Mouse (Mus musculus) ES-E14 (cell line): ENCODE data around the gene Hdhd5. TPM values are rescaled to one million over a fixed set of nuclear protein-coding genes. Genes with fewer than 3 reads are reported as not detected.

Experiments
- DNase-seq: peaks from one replicate; pipeline ENCODE4 v3.0.0-alpha.2; 2013; ENCODE audit warnings: low read depth, low spot score
- H3K27ac ChIP-seq: 2 replicates; pipeline ENCODE4 v1.5.1; 2012; ENCODE audit warnings: low read depth, mild to moderate bottlenecking, low read length, moderate library complexity, mixed read lengths; ENCODE audit not compliant: poor library complexity, insufficient read depth, severe bottlenecking
- H3K36me3 ChIP-seq: 2 replicates; pipeline ENCODE4 v1.6.1; 2012; ENCODE audit warnings: mild to moderate bottlenecking, low read length, moderate library complexity, mixed read lengths; ENCODE audit not compliant: control insufficient read depth, poor library complexity, insufficient read depth, severe bottlenecking
- H3K4me1 ChIP-seq, 2 experiments: fragments of 150-350 bp in 1 of 2; sonication (generic) in 1 of 2; 2 replicates each; pipeline ENCODE4 v1.6.1; 2012; ENCODE audit warnings: low read length in 2 of 2, mild to moderate bottlenecking in 1 of 2, mixed read lengths in 1 of 2; ENCODE audit not compliant: control insufficient read depth in 2 of 2, insufficient read depth in 2 of 2, poor library complexity in 1 of 2
- H3K4me3 ChIP-seq, 2 experiments: fragments of 150-350 bp in 1 of 2; sonication (generic) in 1 of 2; 2 replicates each; pipeline ENCODE4 v1.5.1; 2012; ENCODE audit warnings: low read length in 2 of 2, low read depth in 1 of 2, mild to moderate bottlenecking in 1 of 2, mixed read lengths in 1 of 2; ENCODE audit not compliant: insufficient read depth in 1 of 2, poor library complexity in 1 of 2, severe bottlenecking in 1 of 2
- H3K9ac ChIP-seq: 2 replicates; pipeline ENCODE4 v1.6.1; 2012; ENCODE audit warnings: low read depth, mild to moderate bottlenecking, low read length, mixed read lengths; ENCODE audit not compliant: poor library complexity, insufficient read depth, severe bottlenecking
- H3K9me3 ChIP-seq: fragments of 150-350 bp; sonication (generic); 2 replicates; pipeline ENCODE4 v1.6.1; 2012; ENCODE audit warnings: low read depth, mild to moderate bottlenecking, low read length; ENCODE audit not compliant: control insufficient read depth, insufficient read depth
- CHD2 ChIP-seq: IDR thresholded peaks from 2 replicates; pipeline ENCODE4 v1.6.1; 2014; ENCODE audit warnings: mild to moderate bottlenecking, low read depth, low read length, inconsistent platforms
- HCFC1 ChIP-seq: IDR thresholded peaks from 2 replicates; pipeline ENCODE4 v1.6.1; 2012; ENCODE audit warnings: low read length, inconsistent platforms, borderline replicate concordance; ENCODE audit not compliant: insufficient read depth
- MAFK ChIP-seq: IDR thresholded peaks from 2 replicates; pipeline ENCODE4 v1.6.1; 2014; ENCODE audit warnings: mild to moderate bottlenecking, low read depth, low read length, inconsistent platforms; ENCODE audit not compliant: insufficient read depth
- ZC3H11A ChIP-seq: IDR thresholded peaks from 2 replicates; pipeline ENCODE4 v1.6.1; 2012; ENCODE audit warnings: low read depth, mild to moderate bottlenecking, inconsistent platforms, low read length, borderline replicate concordance
- ZNF384 ChIP-seq: IDR thresholded peaks from 2 replicates; pipeline ENCODE4 v1.6.1; 2012; ENCODE audit warnings: low read depth, low read length, inconsistent platforms
- in situ Hi-C, 2 experiments: fragments of 600-800 bp; cut with MboI; formaldehyde crosslinking; loops; one replicate each; pipeline ENCODE4 v1.15.1; 2025; ENCODE audit warnings: low sequenced_read_pairs in 2 of 2, inconsistent platforms in 1 of 2; ENCODE audit not compliant: unreplicated experiment in 2 of 2
- total RNA-seq: library from RNA; depleted of rRNA; stranded (reverse); fragments of 300-350 nt; gene quantifications from 2 replicates; pipeline ENCODE4 v1.2.3, GENCODE M21; 2012

Gene Hdhd5
- total RNA-seq, 1 experiment: 27.4 TPM

DNA sequence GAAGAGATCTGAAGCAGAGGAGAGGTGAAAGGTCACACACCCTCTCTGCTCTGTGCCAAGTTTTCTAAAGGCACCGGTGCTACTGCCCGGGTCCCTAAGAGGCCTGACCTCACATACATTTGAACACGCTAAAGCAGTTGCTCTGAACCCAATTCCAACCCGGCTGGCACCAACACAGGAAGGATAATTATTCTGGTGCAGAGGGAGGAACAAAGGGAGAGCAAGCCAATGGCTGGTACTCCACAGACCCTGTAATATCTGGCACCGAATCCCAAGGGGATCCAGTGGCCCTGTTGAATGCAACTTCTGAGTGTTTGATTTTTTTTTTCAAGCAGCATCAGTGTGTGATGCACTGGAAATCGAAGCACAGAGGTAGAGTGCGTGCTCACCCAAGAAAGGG, 40.1 kb downstream of the Hdhd5 start:
- DNase-seq: no peak
- Histone ChIP-seq H3K4me1 (peaks cover 0 to 9% of the 10 kb centered on the region in 2 experiments; a peak in 2 of 4 replicates), H3K4me3 (no peak overlapping the region), H3K9me3 (no peaks in the 10 kb centered on the region), H3K27ac (no peak overlapping the region), H3K9ac (no peak overlapping the region), H3K36me3 (no peaks in the 10 kb centered on the region)
- in situ Hi-C loops: no loop called here
- TF ChIP-seq ZC3H11A (no peak), CHD2 (no peak), ZNF384 (no peak), HCFC1 (no peak), MAFK (no peak)

DNA sequence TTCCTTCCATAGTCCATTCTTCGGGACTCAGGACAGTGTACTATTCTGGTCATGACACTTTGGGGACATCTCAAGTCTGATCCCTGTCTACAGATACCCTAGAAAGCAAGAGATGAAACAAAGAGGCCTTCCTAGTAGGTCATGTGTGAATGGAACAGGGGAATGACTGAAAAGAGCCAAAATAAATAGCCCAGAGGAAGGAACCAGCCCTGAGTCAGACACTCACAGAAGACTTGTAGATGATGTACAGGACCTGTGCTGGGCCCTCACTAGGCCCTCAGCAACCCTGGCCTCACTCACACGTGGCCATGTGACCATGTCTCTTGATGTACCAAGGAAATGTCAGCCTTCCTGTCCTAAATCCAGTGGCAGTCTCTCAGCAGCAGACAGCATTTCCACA, 41.7 kb downstream of the Hdhd5 start:
- H3K4me1 ChIP-seq: peaks cover 0 to 3% of the 10 kb centered on the region in 2 experiments; a peak in 2 of 4 replicates
- in situ Hi-C loops: no loop called here
- H3K27ac ChIP-seq: no peak overlapping the region

DNA sequence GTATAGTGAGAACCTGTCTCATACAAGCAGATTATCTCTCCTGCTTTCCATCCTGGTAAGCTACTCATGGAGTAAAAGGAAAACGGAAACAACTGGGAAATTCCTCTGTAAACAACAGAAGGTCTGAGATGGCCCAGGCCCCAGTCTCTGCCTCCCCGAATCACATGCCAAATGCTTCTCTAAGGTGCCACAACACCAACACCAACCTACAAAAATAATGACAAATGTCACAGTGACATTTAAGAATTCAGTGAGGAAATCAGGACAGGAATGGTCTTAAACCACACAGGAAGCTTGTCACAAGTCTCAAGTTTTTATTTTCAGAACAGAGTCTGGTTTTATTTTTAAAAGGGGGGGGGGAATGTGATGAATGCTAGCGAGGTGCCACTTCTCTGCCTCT, 42.5 kb downstream of the Hdhd5 start:
- in situ Hi-C loops: no loop called here
- H3K4me3 ChIP-seq: no peak overlapping the region
- no peak overlapping the region for H3K9ac ChIP-seq
- TF ChIP-seq ZC3H11A: no peak
- no peak for TF ChIP-seq HCFC1
- no peak for TF ChIP-seq CHD2
- TF ChIP-seq MAFK: no peak
- no peak for TF ChIP-seq ZNF384
- H3K27ac ChIP-seq: no peak overlapping the region
- H3K36me3 ChIP-seq: no peaks in the 10 kb centered on the region
- no peaks in the 10 kb centered on the region for H3K9me3 ChIP-seq
- DNase-seq: no peak
- H3K4me1 ChIP-seq: no peaks in the 10 kb centered on the region

More for the DNA sequence above, 41.7 kb downstream of the Hdhd5 start:
- DNase-seq: no peak
- Histone ChIP-seq H3K9me3 (no peaks in the 10 kb centered on the region), H3K36me3 (no peaks in the 10 kb centered on the region), H3K9ac (no peak overlapping the region), H3K4me3 (no peak overlapping the region)
- no peak for TF ChIP-seq HCFC1
- TF ChIP-seq MAFK: no peak
- TF ChIP-seq CHD2: no peak
- TF ChIP-seq ZC3H11A: no peak
- no peak for TF ChIP-seq ZNF384

GRCm38 (mm10) chr6:120486051-120486510, 45.0 kb downstream of the Hdhd5 start:
- no peak overlapping the region for H3K4me3 ChIP-seq
- in situ Hi-C loops: no loop called here
- TF ChIP-seq CHD2 (no peak), HCFC1 (no peak), MAFK (no peak), ZNF384 (no peak), ZC3H11A (no peak)
- DNase-seq: no peak
- no peaks in the 10 kb centered on the region for H3K9me3 ChIP-seq
- no peak overlapping the region for H3K9ac ChIP-seq
- H3K27ac ChIP-seq: no peak overlapping the region
- no peaks in the 10 kb centered on the region for H3K4me1 ChIP-seq
- no peaks in the 10 kb centered on the region for H3K36me3 ChIP-seq

GRCm38 (mm10) chr6:120485038-120485437, 46.1 kb downstream of the Hdhd5 start:
- H3K9ac ChIP-seq: no peak overlapping the region
- no peaks in the 10 kb centered on the region for H3K9me3 ChIP-seq
- DNase-seq: no peak
- no peaks in the 10 kb centered on the region for H3K36me3 ChIP-seq
- H3K4me1 ChIP-seq: no peaks in the 10 kb centered on the region
- TF ChIP-seq ZC3H11A (no peak), MAFK (no peak), ZNF384 (no peak), HCFC1 (no peak), CHD2 (no peak)
- in situ Hi-C loops: no loop called here
- H3K4me3 ChIP-seq: no peak overlapping the region
- no peak overlapping the region for H3K27ac ChIP-seq
